Mouse (Mus musculus) mesoderm, embryonic 11.5 days (tissue): ENCODE results near the gene Olfr555.
"Not testable (repeated sequence)": the region's sequence is repeated elsewhere in the genome, so short reads cannot be mapped to it uniquely, and the experiment has no call there.

ENCODE experiments used
- DNase-seq: peaks from one replicate; pipeline ENCODE4 v3.0.0-alpha.2; 2012; ENCODE audit warnings: low read depth, low spot score

The Olfr555 gene

DNA sequence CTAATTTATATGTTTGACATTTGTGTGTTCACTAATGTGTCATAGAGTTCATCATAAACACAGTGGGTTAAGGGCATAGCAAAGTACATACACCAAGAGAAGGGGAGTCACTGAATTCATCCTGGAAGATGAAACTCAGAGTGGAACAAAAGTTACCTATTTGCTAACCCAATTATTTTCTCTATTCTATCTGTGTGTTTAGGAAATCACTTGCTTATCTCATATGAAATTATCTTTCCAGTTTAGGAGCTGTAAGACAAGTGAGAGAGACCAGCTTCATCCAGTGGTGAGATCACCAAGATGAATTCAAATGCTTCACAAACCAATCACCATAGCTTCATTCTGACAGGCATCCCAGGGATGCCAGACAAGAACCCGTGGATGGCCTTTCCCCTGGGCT, at the start of gene Olfr555:
Gene Olfr555, plus strand, starts transcription at position 301 of the 400 bp plus-strand sequence.
- no peak for DNase-seq

- DNase-seq, result no peak
These were observed 40.5 kb upstream of the Olfr555 start, which contains the start of gene Olfr553 for GRCm38 (mm10) chr7:102618118-102618517. Gene Olfr553 (minus strand): TSS chr7:102618218.

DNA sequence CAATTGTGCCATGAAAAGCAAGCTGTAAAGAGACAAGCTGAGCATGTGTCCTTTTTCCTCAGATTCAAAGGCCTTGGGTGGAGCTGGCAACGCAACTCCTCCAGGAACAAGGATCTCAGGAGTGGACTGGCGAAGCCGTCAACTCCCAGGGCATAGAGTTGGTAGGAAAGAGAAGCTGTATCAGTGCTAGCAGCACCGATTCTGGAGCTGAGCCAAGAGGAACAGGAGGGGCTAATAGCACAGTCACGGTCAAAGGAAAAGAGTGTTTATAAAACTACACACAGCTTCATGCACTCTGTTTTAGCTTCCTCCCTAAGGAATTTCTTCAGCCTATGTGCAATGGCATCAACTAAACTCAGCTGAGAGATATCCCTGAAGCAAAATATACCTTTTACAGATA, 39.0 kb upstream of the Olfr555 start:
- DNase-seq, result peak; percentile 13

- not testable (repeated sequence) for DNase-seq
These were observed 38.3 kb upstream of the Olfr555 start for GRCm38 (mm10) chr7:102620368-102620767.

DNA sequence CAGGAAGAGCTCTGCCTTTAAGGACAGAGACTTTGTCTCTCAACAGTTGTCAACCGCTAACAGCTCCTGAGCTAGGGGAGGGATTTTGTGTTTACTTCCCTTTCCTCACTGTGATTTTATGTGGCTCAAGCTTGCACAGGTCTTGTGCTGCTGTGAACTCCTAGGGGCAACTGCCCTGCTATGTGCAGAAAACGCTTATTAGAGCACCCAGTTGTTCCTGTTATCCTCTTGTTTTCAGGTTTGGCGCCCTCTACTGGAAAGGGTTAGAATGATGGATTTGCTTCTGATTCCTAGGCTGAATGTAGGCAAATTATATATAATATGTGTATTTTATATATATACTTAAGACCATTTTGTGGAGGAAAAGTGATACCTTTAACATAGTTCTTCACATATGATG, 22.0 kb upstream of the Olfr555 start:
- DNase-seq, result peak; percentile 12

- no peak for DNase-seq
These were observed 20.5 kb upstream of the Olfr555 start, which contains the start of gene Olfr554 for GRCm38 (mm10) chr7:102638132-102638531. Gene Olfr554 (plus strand): TSS chr7:102638432.

DNA sequence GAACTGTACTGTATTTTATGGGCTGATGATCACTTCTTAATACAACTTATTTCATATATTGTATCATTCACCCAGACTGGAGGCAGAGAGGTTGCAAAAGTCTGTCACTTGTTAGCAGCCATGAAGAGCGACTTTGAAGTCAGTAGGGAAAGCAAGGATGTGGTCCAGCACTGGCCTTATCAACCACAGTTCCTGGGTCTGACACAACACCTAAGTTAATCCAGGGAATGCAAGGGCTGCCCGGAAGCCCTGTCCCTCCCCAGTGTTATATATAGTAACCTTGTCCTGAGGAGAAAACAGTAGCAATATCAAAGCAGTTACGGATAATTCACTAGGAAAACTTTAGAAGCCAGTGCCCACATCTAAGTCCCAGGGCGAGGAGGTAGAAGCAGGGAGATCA, 13.7 kb upstream of the Olfr555 start:
- not testable (repeated sequence) for DNase-seq

GRCm38 (mm10) chr7:102664599-102664998, 6.0 kb downstream of the Olfr555 start, which contains the start of gene Olfr556:
Gene Olfr556 (plus strand): TSS chr7:102664899.
- DNase-seq, result no peak

- DNase-seq, result peak; percentile 15
These were observed 6.8 kb downstream of the Olfr555 start for GRCm38 (mm10) chr7:102665378-102665777.

- DNase-seq, result no peak
These were observed 17.6 kb downstream of the Olfr555 start for GRCm38 (mm10) chr7:102676225-102676624.

GRCm38 (mm10) chr7:102681916-102682315, 23.3 kb downstream of the Olfr555 start:
- no peak for DNase-seq

- DNase-seq, result peak; percentile 89
These were observed 28.4 kb downstream of the Olfr555 start, which contains the start of gene Trim68 for GRCm38 (mm10) chr7:102686944-102687501. Gene Trim68 (minus strand): TSS chr7:102687327.

GRCm38 (mm10) chr7:102695358-102696125, 36.9 kb downstream of the Olfr555 start, which contains the start of gene Olfr557:
Gene Olfr557 (plus strand): TSS chr7:102695910.
- peak; percentile 51 for DNase-seq

- DNase-seq, result no peak
These were observed 39.8 kb downstream of the Olfr555 start for GRCm38 (mm10) chr7:102698461-102698860.

GRCm38 (mm10) chr7:102701915-102702314, 43.3 kb downstream of the Olfr555 start, which contains the start of gene Olfr558:
Gene Olfr558 (plus strand): TSS chr7:102702215.
- no peak for DNase-seq
